Comparison of ENCODE assay signal across 8 mouse cellular contexts in genomic region chr1:59762651-59763163, GRCm38 (mm10). TPM values are rescaled to one million over a fixed set of nuclear protein-coding genes. Genes with fewer than 3 reads are reported as not detected.
DNase-seq lines count a peak whose midpoint lies in the region; ATAC-seq and TF ChIP-seq lines count a peak whose summit lies in the region.

No protein-coding gene starts in this region.

- no peak for TF ChIP-seq POLR2A in heart, adult 2 months (IDR thresholded peaks at IDR 0.05; ENCODE audit: insufficient read depth, low read depth, low read length)
- peak; percentile 66; the same call in 1 of the 2 replicates for TF ChIP-seq POLR2A in cortical plate, adult 2 months (IDR thresholded peaks at IDR 0.05; ENCODE audit: extremely low read depth, insufficient read depth, low read length)

- 0 out of 2 replicates have a peak, but pooled peaks have one; percentile 22 for TF ChIP-seq EP300 in heart, adult 2 months (IDR thresholded peaks at IDR 0.05; ENCODE audit: insufficient read depth, low read depth, low read length)

- DNase-seq in heart, adult 2 months: no peak
- no peak for DNase-seq in heart, postnatal 36 days
- peak; percentile 53 for DNase-seq in G1E (ENCODE audit: low spot score)
- peak; percentile 41 to 53 for DNase-seq in layer of hippocampus, adult 8-10 months (ENCODE audit: low spot score in 2 of 2)
- DNase-seq in retina, postnatal 1 day: peak; percentile 84

- under 1% methylated on average over 44 of the region's 44 CpGs for WGBS in heart, adult 2 months
- under 1% methylated on average over 44 of the region's 44 CpGs for WGBS in lung, embryonic 15.5 days

- intact Hi-C loops in heart, adult 2 months (cut with DNase I): loop anchor here (2.0 to 5.0 kb wide), 4 partner anchors 80 to 335 kb away; partner anchors contain the start of genes Carf, Nop58 and Wdr12
- intact Hi-C loops in heart, postnatal 36 days (cut with DNase I): loop anchor here (5.0 to 10.0 kb wide), 3 partner anchors 60 to 112 kb away; no protein-coding TSS in a partner anchor

- peak overlapping the region; percentile 77 for H3K4me3 ChIP-seq in heart, adult 2 months
- peak overlapping the region; percentile 80 for H3K4me3 ChIP-seq in G1E (ENCODE audit: low read depth, low read length)
- peak overlapping the region; percentile 99 for H3K4me3 ChIP-seq in cortical plate, adult 2 months (ENCODE audit: insufficient read depth, low read length)
- peak overlapping the region; percentile 78 for H3K4me3 ChIP-seq in lung, embryonic 15.5 days

- H3K79me2 ChIP-seq in heart, adult 2 months (replicated peaks; ENCODE audit: control insufficient read depth, insufficient read depth, low read length): 0 out of 2 replicates have a peak, but pooled peaks cover 1% of the 10 kb centered on the region

- H3K4me2 ChIP-seq in lung, embryonic 15.5 days: peak overlapping the region; percentile 88

- no peak for TF ChIP-seq CTCF in heart, adult 2 months (IDR thresholded peaks at IDR 0.05)
- TF ChIP-seq CTCF in G1E (IDR thresholded peaks at IDR 0.05; ENCODE audit: low read depth, low read length): no peak
- no peak for TF ChIP-seq CTCF in cortical plate, adult 2 months (IDR thresholded peaks at IDR 0.05; ENCODE audit: extremely low read depth, insufficient read depth, low read length)

- H3K9me3 ChIP-seq in G1E (replicated peaks): no peaks in the 10 kb centered on the region
- H3K9me3 ChIP-seq in lung, embryonic 15.5 days: no peaks in the 10 kb centered on the region

- no peak for ATAC-seq in G1E (ENCODE audit: extremely low read depth, insufficient number of reproducible peaks, low FRiP score, poor library complexity, severe bottlenecking)
- peak; percentile 30 for ATAC-seq in granulocyte monocyte progenitor cell, adult 5-6 weeks (replicated peaks; ENCODE audit: poor library complexity, severe bottlenecking)
- peak; percentile 36 for ATAC-seq in lung, embryonic 15.5 days (ENCODE audit: borderline replicate concordance, extremely low read depth, low FRiP score, low TSS enrichment)

- peaks cover 8% of the 10 kb centered on the region for H3K36me3 ChIP-seq in heart, adult 2 months (ENCODE audit: control insufficient read depth, insufficient read depth, low read length)
- no peaks in the 10 kb centered on the region for H3K36me3 ChIP-seq in G1E (replicated peaks)
- no peaks in the 10 kb centered on the region for H3K36me3 ChIP-seq in lung, embryonic 15.5 days

- H3K27ac ChIP-seq in heart, adult 2 months: peak overlapping the region; percentile 85
- H3K27ac ChIP-seq in cortical plate, adult 2 months (ENCODE audit: insufficient read depth, low read length): peak overlapping the region; percentile 94
- H3K27ac ChIP-seq in lung, embryonic 15.5 days: peak overlapping the region; percentile 99

- H3K27me3 ChIP-seq in heart, adult 2 months (ENCODE audit: control insufficient read depth, insufficient read depth, low read length): no peaks in the 10 kb centered on the region
- H3K27me3 ChIP-seq in G1E (ENCODE audit: insufficient read depth, low read length): no peaks in the 10 kb centered on the region
- H3K27me3 ChIP-seq in lung, embryonic 15.5 days: no peaks in the 10 kb centered on the region

- H3K9ac ChIP-seq in heart, adult 2 months (ENCODE audit: low read depth, low read length): peak overlapping the region; percentile 85
- peak overlapping the region; percentile 77 for H3K9ac ChIP-seq in lung, embryonic 15.5 days

- H3K4me1 ChIP-seq in heart, adult 2 months (ENCODE audit: control insufficient read depth, insufficient read depth, low read length): peaks cover 4% of the 10 kb centered on the region
- peaks cover 33% of the 10 kb centered on the region for H3K4me1 ChIP-seq in G1E (ENCODE audit: insufficient read depth, low read depth, low read length)
- H3K4me1 ChIP-seq in cortical plate, adult 2 months (ENCODE audit: control insufficient read depth, insufficient read depth, low read length): peaks cover 2% of the 10 kb centered on the region; the same call in 1 of the 2 replicates
- peaks cover 9% of the 10 kb centered on the region for H3K4me1 ChIP-seq in lung, embryonic 15.5 days

RNA-seq across cellular contexts. Expression of gene Bmpr2, which starts 0.5 kb away (rescaled TPM):
- total RNA-seq in heart, adult 2 months (2021): 10 to 100 TPM; 40.4 to 45.4 TPM
- polyA plus RNA-seq in heart, adult 2 months (2012; rRNA removed): 8.2 and 20.4 TPM in 2 replicates
- 10 to 100 TPM; 46.1 to 46.3 TPM for total RNA-seq in heart, postnatal 36 days (2021)
- total RNA-seq in G1E (2014; fragmentation: Nextera tagmentation): 103 and 112 TPM in 2 replicates
- 54.1 and 59.9 TPM in 2 replicates for total RNA-seq in G1E (2017)
- 3.0 and 3.4 TPM in 2 replicates for polyA plus RNA-seq in G1E (2012)
- polyA plus RNA-seq in cortical plate, adult 2 months (2012; rRNA removed): 28.3 and 29.7 TPM in 2 replicates
- total RNA-seq in granulocyte monocyte progenitor cell, adult 5-6 weeks (2014; fragmentation: Nextera tagmentation): 12.5 and 14.5 TPM in 2 replicates
- 5.7 and 11.8 TPM in 2 replicates for total RNA-seq in granulocyte monocyte progenitor cell, adult 5-6 weeks (2017)
- 10 to 100 TPM; 87.7 to 93.2 (median 90.8) TPM for total RNA-seq in layer of hippocampus, adult 8-10 months (2022)
- 8.9 and 9.5 TPM in 2 replicates for polyA plus RNA-seq in lung, embryonic 15.5 days (2015; fragmentation: Nextera tagmentation; extraction: Ambion mirVana)

Comparison
In these comparisons a context has a peak if more than half of its experiments do, and no peak if none do; other contexts are left out.
1. DNase-seq: peak in G1E (single experiment), layer of hippocampus, adult 8-10 months (2 of 2) and retina, postnatal 1 day (single experiment); none in heart, adult 2 months (0 of 2) and heart, postnatal 36 days (0 of 2).
2. Peak in every context shown above with its lines, with median percentiles within 50 percentile points of each other: H3K27ac ChIP-seq and H3K4me3 ChIP-seq.